Mouse (Mus musculus) embryonic facial prominence, embryonic 13.5 days (tissue): ENCODE data around the gene Zkscan16. TPM values are rescaled to one million over a fixed set of nuclear protein-coding genes. Genes with fewer than 3 reads are reported as not detected.

ENCODE experiments used
- ATAC-seq: fragments of 200-750 bp; cut with Nextera tagmentation; 2 replicates; pipeline ENCODE4 v1.8.0; 2017; ENCODE audit warnings: low read depth; ENCODE audit not compliant: insufficient number of reproducible peaks, insufficient read depth, low FRiP score, low TSS enrichment
- H3K27ac ChIP-seq: fragments of 300-500 bp; sonication (generic); 2 replicates; pipeline ENCODE4 v1.5.1; 2015; ENCODE audit warnings: moderate library complexity, mild to moderate bottlenecking, inconsistent platforms
- H3K27me3 ChIP-seq: fragments of 300-500 bp; sonication (generic); 2 replicates; pipeline ENCODE4 v1.6.1; 2015; ENCODE audit warnings: mild to moderate bottlenecking, inconsistent platforms
- H3K36me3 ChIP-seq: fragments of 300-500 bp; sonication (generic); 2 replicates; pipeline ENCODE4 v1.6.1; 2015; ENCODE audit warnings: mild to moderate bottlenecking, inconsistent platforms
- H3K4me1 ChIP-seq: fragments of 300-500 bp; sonication (generic); 2 replicates; pipeline ENCODE4 v1.6.1; 2015; ENCODE audit warnings: inconsistent platforms
- H3K4me2 ChIP-seq: fragments of 300-500 bp; sonication (generic); 2 replicates; pipeline ENCODE4 v1.6.1; 2015; ENCODE audit warnings: moderate library complexity, mild to moderate bottlenecking, inconsistent platforms
- H3K4me3 ChIP-seq: fragments of 300-500 bp; sonication (generic); 2 replicates; pipeline ENCODE4 v1.5.1; 2015; ENCODE audit warnings: mild to moderate bottlenecking, inconsistent platforms
- H3K9ac ChIP-seq: fragments of 300-500 bp; sonication (generic); 2 replicates; pipeline ENCODE4 v1.6.1; 2015; ENCODE audit warnings: mild to moderate bottlenecking, inconsistent platforms
- H3K9me3 ChIP-seq: fragments of 300-500 bp; sonication (generic); 2 replicates; pipeline ENCODE4 v1.6.1; 2016; ENCODE audit warnings: inconsistent platforms
- WGBS: fragments of 180-500 bp; shearing (Covaris S2); methylation state at CpG from one replicate; pipeline ENCODE4 v1.1.7; 2015; ENCODE audit warnings: mixed read lengths; 5-methylcytosine and 5-hydroxymethylcytosine counted together
- polyA plus RNA-seq: library from polyadenylated mRNA; unstranded; fragments of >200 nt; fragmentation: Nextera tagmentation; extraction: Ambion mirVana; gene quantifications from 2 replicates; pipeline ENCODE4 v1.2.1, GENCODE M21; 2015

Zkscan16 gene
- polyA plus RNA-seq, 1 experiment from 2014 or later: 1.4 TPM

DNA sequence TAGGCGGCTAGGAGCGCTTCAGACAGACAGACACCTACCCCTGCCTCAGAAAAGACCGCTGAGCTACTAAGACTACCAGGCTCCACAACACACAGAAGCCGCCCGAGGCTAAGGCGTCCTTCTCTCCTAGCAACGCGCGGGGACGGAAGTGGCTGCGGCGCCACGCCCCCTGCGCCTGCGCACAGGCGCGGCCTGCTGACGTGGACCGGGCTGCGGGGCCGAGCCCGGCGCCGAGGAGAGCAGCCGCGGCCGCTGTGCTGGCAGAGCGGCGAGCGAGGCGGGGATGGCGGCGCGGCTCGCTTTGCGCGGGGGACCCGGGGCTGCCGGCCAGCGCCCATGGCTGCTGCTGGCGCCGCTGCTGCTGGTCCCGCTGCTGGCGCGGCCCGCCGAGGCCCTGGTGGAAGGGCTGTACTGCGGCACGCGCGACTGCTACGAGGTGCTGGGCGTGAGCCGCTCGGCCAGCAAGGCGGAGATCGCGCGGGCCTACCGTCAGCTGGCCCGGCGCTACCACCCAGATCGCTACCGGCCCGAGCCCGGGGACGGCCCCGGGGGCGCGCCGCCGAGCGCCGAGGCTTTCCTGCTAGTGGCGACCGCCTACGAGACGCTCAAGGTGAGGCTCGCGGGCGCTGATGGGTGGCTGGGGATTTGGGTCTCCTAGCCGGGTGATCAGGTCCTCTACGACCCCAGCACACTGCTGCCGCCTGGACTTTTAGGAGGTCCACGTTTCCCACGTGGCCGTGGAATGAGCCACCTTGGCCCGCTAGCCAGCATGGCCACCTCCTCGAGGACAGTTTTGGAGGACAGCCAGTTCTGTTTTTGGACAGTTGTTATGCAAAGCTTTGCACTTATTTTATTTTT is 59.7 kb downstream of the Zkscan16 start, which contains the start of gene Gm20503:
Gene Gm20503, plus strand, starts transcription at position 263 of the 858 bp plus-strand sequence.
- Histone ChIP-seq H3K36me3 (no peaks in the 10 kb centered on the region), H3K27ac (peak within 1 kb of the TSS; percentile 85), H3K4me1 (peaks cover 33% of the 10 kb centered on the region), H3K4me2 (peak within 1 kb of the TSS; percentile 77), H3K27me3 (no peaks in the 10 kb centered on the region), H3K4me3 (peak within 1 kb of the TSS; percentile 94), H3K9ac (peak within 1 kb of the TSS; percentile 97), H3K9me3 (no peaks in the 10 kb centered on the region)
- ATAC-seq: peak; percentile 93
- under 1% methylated on average over 88 of the region's 89 CpGs for WGBS

DNA sequence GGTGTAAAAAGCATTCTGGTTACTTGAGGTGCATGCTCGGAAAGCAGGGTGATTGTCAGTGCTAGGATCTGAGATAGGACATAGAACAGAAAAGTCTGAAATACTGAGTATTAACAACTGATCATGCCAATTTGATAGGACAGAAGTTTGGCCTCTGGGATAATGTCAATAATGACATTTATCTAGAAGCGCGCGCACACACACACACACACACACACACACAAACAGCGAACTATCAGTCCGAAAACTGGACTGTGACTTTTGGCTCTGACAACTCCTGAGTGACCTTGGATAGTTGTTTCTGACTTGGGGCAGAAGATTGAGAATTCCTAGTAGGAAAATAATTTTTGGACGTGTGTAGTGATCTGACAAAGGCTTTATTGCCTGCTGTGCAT is 60.4 kb downstream of the Zkscan16 start:
- Histone ChIP-seq H3K9me3 (no peaks in the 10 kb centered on the region), H3K9ac (peak overlapping the region; percentile 97), H3K27me3 (no peaks in the 10 kb centered on the region), H3K36me3 (no peaks in the 10 kb centered on the region), H3K4me1 (peaks cover 37% of the 10 kb centered on the region), H3K27ac (no peak overlapping the region), H3K4me2 (peak overlapping the region; percentile 77), H3K4me3 (peak overlapping the region; percentile 94)
- ATAC-seq: no peak
- 28% methylated on average over 7 of the region's 7 CpGs for WGBS

DNA sequence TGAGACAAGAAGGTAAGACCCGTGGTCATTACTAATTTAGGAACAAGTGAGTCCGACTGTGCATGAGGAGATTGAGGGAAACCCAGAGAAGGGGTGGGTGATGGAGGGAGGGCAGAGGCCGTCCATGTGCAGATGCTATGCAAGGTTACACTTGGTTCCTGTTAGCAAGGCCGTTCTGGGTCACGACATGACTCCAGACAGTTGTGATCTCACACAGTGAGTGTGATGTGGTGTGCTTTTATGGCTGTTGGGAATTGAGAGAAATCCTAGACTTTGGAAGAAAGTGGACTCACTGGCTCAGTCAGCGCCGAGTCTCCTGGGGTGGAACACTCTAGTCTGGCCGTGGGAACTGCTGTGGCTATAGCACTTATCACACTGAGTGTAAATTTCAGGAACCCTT is 62.8 kb downstream of the Zkscan16 start:
- no peaks in the 10 kb centered on the region for H3K27me3 ChIP-seq
- 42% methylated on average over 8 of the region's 8 CpGs for WGBS

DNA sequence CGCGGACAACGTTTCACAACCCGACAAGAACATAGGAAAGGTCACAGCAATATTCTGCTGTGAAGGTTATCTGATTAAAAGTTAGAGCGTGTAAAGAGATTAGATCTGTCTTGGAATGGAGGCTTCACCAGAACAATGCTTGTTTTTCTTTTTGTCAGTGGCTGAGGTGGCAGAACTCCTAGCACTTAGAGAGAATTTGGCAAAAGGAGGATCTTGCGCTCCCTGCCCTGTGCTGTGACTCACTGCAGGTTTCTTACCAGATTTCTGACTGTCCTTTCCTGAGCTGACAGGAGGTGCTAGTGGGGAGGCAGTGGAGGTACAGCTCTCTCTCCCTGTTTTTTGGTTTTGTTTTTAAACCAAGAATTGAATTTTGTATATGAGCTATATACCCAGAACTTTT is 63.6 kb downstream of the Zkscan16 start:
- Histone ChIP-seq H3K9ac (no peak overlapping the region), H3K4me2 (no peak overlapping the region), H3K27ac (no peak overlapping the region)

More for the DNA sequence above, 62.8 kb downstream of the Zkscan16 start:
- H3K4me3 ChIP-seq: no peak overlapping the region
- no peak overlapping the region for H3K27ac ChIP-seq
- H3K4me1 ChIP-seq: peaks cover 38% of the 10 kb centered on the region
- no peak overlapping the region for H3K4me2 ChIP-seq
- no peaks in the 10 kb centered on the region for H3K9me3 ChIP-seq
- H3K36me3 ChIP-seq: no peaks in the 10 kb centered on the region
- 0 out of 2 replicates have a peak overlapping the region, but pooled peaks have one; percentile 1 for H3K9ac ChIP-seq
- ATAC-seq: no peak

More for the DNA sequence above, 63.6 kb downstream of the Zkscan16 start:
- Histone ChIP-seq H3K36me3 (no peaks in the 10 kb centered on the region), H3K4me3 (no peak overlapping the region), H3K4me1 (peaks cover 41% of the 10 kb centered on the region), H3K27me3 (no peaks in the 10 kb centered on the region), H3K9me3 (no peaks in the 10 kb centered on the region)
- 70% methylated on average over 6 of the region's 6 CpGs for WGBS
- no peak for ATAC-seq

Other genes starting within 250 kb of the Zkscan16 start
- gene Olfr267, start 155.9 kb upstream of the Zkscan16 start, polyA plus RNA-seq: 0.04 and 0.10 TPM in 2 replicates
- gene Ecpas, start 30.9 kb upstream of the Zkscan16 start, polyA plus RNA-seq: 27.3 and 33.6 TPM in 2 replicates
- gene Ptgr1, start 43.5 kb downstream of the Zkscan16 start, polyA plus RNA-seq: 21.0 and 24.8 TPM in 2 replicates
- 9.7 and 15.1 TPM in 2 replicates for gene Dnajc25, start 51.4 kb downstream of the Zkscan16 start, polyA plus RNA-seq
- gene Gm20503, start 59.6 kb downstream of the Zkscan16 start, polyA plus RNA-seq: 18.1 and 20.0 TPM in 2 replicates
- gene Gng10, start 91.5 kb downstream of the Zkscan16 start, polyA plus RNA-seq: 181 and 197 TPM in 2 replicates
- gene AI481877, start 195.4 kb downstream of the Zkscan16 start, polyA plus RNA-seq: not detected in 2 replicates
- 11.2 and 12.0 TPM in 2 replicates for gene Ugcg, start 245.6 kb downstream of the Zkscan16 start, polyA plus RNA-seq